Mouse (Mus musculus): ENCODE results near the gene Astn2.

DNA sequence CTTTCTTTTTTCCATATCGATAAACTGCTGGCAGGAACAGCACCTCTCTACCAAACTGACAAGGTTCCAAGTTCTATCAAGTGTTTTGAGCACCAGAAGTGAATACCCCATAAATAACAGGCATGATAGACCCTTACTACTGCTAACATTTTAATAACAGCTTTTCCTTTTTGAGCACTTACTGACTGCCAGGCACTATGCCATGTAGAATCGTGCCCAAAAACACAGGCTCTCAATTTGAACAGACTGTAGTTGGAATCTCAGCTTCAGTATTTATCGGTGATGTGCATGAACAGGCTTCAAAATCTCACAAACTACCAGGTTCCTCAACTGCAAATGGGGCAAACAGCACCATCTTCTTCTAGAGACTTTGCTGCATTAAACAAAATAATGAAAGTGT, 143.1 kb downstream of the Astn2 start:
- TF ChIP-seq GATA1 (IDR thresholded peaks at IDR 0.05; ENCODE audit: borderline replicate concordance, low read length) (no peak), FLI1 (IDR thresholded peaks at IDR 0.05; ENCODE audit: low read length) (no peak)
